Comparison of ENCODE assay signal across 15 mouse cellular contexts in genomic region chr17:34810411-34810810, GRCm38 (mm10). TPM values are rescaled to one million over a fixed set of nuclear protein-coding genes. Genes with fewer than 3 reads are reported as not detected.
DNase-seq lines count a peak whose midpoint lies in the region; TF ChIP-seq lines count a peak whose summit lies in the region.
"Not testable (repeated sequence)": the region's sequence is repeated elsewhere in the genome, so short reads cannot be mapped to it uniquely, and the experiment has no call there.
"Had no signal": no experiment of that assay in that cellular context is flagged by ENCODE, and none has a peak within 500 bp of the region (broad histone marks: within the 10 kb centered on the region; RNA-seq: fewer than 3 reads in every experiment).

No protein-coding gene starts in this region.

- not testable (repeated sequence) for H3K9ac ChIP-seq in liver, adult 2 months (ENCODE audit: low read depth, low read length)

- H3K27ac ChIP-seq in liver, adult 2 months (replicated peaks; ENCODE audit: insufficient read depth, low read depth, low read length) = peak overlapping the region; percentile 26; the same call in 1 of the 2 replicates

- not testable (repeated sequence) for H3K79me2 ChIP-seq in liver, adult 2 months (ENCODE audit: control insufficient read depth, insufficient read depth, low read length)

- not testable (repeated sequence) for H3K36me3 ChIP-seq in liver, adult 2 months (ENCODE audit: control insufficient read depth, insufficient read depth, low read length)

- TF ChIP-seq POLR2A in liver, adult 2 months (IDR thresholded peaks at IDR 0.05; ENCODE audit: extremely low read depth, insufficient read depth, low read length) = not testable (repeated sequence)

- TF ChIP-seq CTCF in liver, adult 2 months (IDR thresholded peaks at IDR 0.05; ENCODE audit: low read depth, low read length) = not testable (repeated sequence)

- H3K27me3 ChIP-seq in liver, adult 2 months (ENCODE audit: control insufficient read depth, insufficient read depth, low read length) = not testable (repeated sequence)

- 88% methylated on average over 5 of the region's 5 CpGs for WGBS in liver, adult 2 months

- H3K4me3 ChIP-seq in liver, adult 2 months (ENCODE audit: insufficient read depth, low read depth, low read length) = not testable (repeated sequence)

- DNase-seq in adrenal gland, adult 2 months = peak; percentile 84
- peak; percentile 58 for DNase-seq in adrenal gland, postnatal 10 days
- DNase-seq in adrenal gland, postnatal 36 days = peak; percentile 60 to 69
- not testable (repeated sequence) for DNase-seq in liver, adult 2 months (ENCODE audit: extremely low read depth, low read depth, low spot score)
- peak; percentile 31 for DNase-seq in testis, postnatal 10 days (ENCODE audit: low spot score)

- H3K4me1 ChIP-seq in liver, adult 2 months (ENCODE audit: control insufficient read depth, insufficient read depth, low read length) = peaks cover 20% of the 10 kb centered on the region

RNA-seq across cellular contexts. Expression of gene Cyp21a1, which starts 6.0 kb away (rescaled TPM):
- total RNA-seq in adrenal gland, adult 2 months (2021) = over 10,000 TPM in 1 of 2 experiments, 1,000 to 10,000 TPM in 1; 5,616 to 11,133 TPM
- polyA plus RNA-seq in adrenal gland, adult 2 months (2012; rRNA removed) = 14,410 and 19,594 TPM in 2 replicates
- total RNA-seq in adrenal gland, postnatal 10 days (2021) = 1,000 to 10,000 TPM; 2,477 to 2,588 TPM
- total RNA-seq in adrenal gland, postnatal 36 days (2021) = 1,000 to 10,000 TPM; 6,006 to 9,312 TPM
- total RNA-seq in liver, adult 2 months (2014; rRNA removed) = 0.18 and 12.8 TPM in 2 replicates
- 0.10 TPM in 1 of 2 replicates, not detected in the other for polyA plus RNA-seq in liver, adult 2 months (2012; rRNA removed)
- total RNA-seq: common myeloid progenitor, adult 5-6 weeks; forebrain, postnatal 0 days; MEL had no signal
- polyA plus RNA-seq: C2C12; embryonic facial prominence, embryonic 11.5 days; embryonic facial prominence, embryonic 13.5 days; erythroblast, embryonic 14.5 days; forebrain, embryonic 10.5 days; forebrain, embryonic 13.5 days; forebrain, embryonic 15.5 days; forebrain, postnatal 0 days had no signal

RNA-seq across cellular contexts. Expression of gene Stk19, which starts 26.3 kb away (rescaled TPM):
- 10 to 100 TPM; 38.5 to 55.1 TPM for total RNA-seq in adrenal gland, adult 2 months (2021)
- polyA plus RNA-seq in adrenal gland, adult 2 months (2012; rRNA removed) = 139 and 176 TPM in 2 replicates
- 10 to 100 TPM; 31.8 to 33.0 TPM for total RNA-seq in adrenal gland, postnatal 10 days (2021)
- 10 to 100 TPM; 35.8 to 57.5 TPM for total RNA-seq in adrenal gland, postnatal 36 days (2021)
- 7.6 and 7.9 TPM in 2 replicates for total RNA-seq in liver, adult 2 months (2014; rRNA removed)
- polyA plus RNA-seq in liver, adult 2 months (2012; rRNA removed) = 16.6 and 19.8 TPM in 2 replicates

RNA-seq across cellular contexts. Expression of gene Dxo, which starts 26.4 kb away (rescaled TPM):
- 100 to 1,000 TPM in 1 of 2 experiments, 10 to 100 TPM in 1; 47.0 to 126 TPM for total RNA-seq in adrenal gland, adult 2 months (2021)
- 82.7 and 107 TPM in 2 replicates for polyA plus RNA-seq in adrenal gland, adult 2 months (2012; rRNA removed)
- 10 to 100 TPM; 45.1 to 52.2 TPM for total RNA-seq in adrenal gland, postnatal 10 days (2021)
- 10 to 100 TPM; 66.9 to 67.3 TPM for total RNA-seq in adrenal gland, postnatal 36 days (2021)
- 9.7 and 12.8 TPM in 2 replicates for total RNA-seq in liver, adult 2 months (2014; rRNA removed)
- 26.3 and 36.6 TPM in 2 replicates for polyA plus RNA-seq in liver, adult 2 months (2012; rRNA removed)

RNA-seq across cellular contexts. Expression of gene Skiv2l, which starts 39.6 kb away (rescaled TPM):
- 10 to 100 TPM; 62.1 to 65.8 TPM for total RNA-seq in adrenal gland, adult 2 months (2021)
- polyA plus RNA-seq in adrenal gland, adult 2 months (2012; rRNA removed) = 105 and 112 TPM in 2 replicates
- total RNA-seq in adrenal gland, postnatal 10 days (2021) = 10 to 100 TPM; 49.2 to 60.8 TPM
- total RNA-seq in adrenal gland, postnatal 36 days (2021) = 10 to 100 TPM; 59.5 to 59.9 TPM
- total RNA-seq in liver, adult 2 months (2014; rRNA removed) = 32.0 and 39.4 TPM in 2 replicates
- polyA plus RNA-seq in liver, adult 2 months (2012; rRNA removed) = 51.1 and 61.7 TPM in 2 replicates

RNA-seq across cellular contexts. Expression of gene Nelfe, which starts 39.8 kb away (rescaled TPM):
- 10 to 100 TPM; 55.5 to 67.6 TPM for total RNA-seq in adrenal gland, adult 2 months (2021)
- 22.8 and 31.5 TPM in 2 replicates for polyA plus RNA-seq in adrenal gland, adult 2 months (2012; rRNA removed)
- total RNA-seq in adrenal gland, postnatal 10 days (2021) = 10 to 100 TPM; 44.2 to 48.4 TPM
- 10 to 100 TPM; 52.6 to 53.4 TPM for total RNA-seq in adrenal gland, postnatal 36 days (2021)
- total RNA-seq in liver, adult 2 months (2014; rRNA removed) = 21.9 and 22.0 TPM in 2 replicates
- 14.9 and 17.1 TPM in 2 replicates for polyA plus RNA-seq in liver, adult 2 months (2012; rRNA removed)

Comparison
In these comparisons a context has a peak if more than half of its experiments do, and no peak if none do; other contexts are left out.
1. RNA of gene Cyp21a1, which starts 6.0 kb away (total RNA-seq): 5,616 to 11,133 TPM in adrenal gland, adult 2 months, 6,006 to 9,312 TPM in adrenal gland, postnatal 36 days and 2,477 to 2,588 TPM in adrenal gland, postnatal 10 days; 0.18 to 12.8 TPM in liver, adult 2 months; every median in the first group is over 100 times any median in the second.